Mouse (Mus musculus): ENCODE results near the gene Nt5m.

DNA sequence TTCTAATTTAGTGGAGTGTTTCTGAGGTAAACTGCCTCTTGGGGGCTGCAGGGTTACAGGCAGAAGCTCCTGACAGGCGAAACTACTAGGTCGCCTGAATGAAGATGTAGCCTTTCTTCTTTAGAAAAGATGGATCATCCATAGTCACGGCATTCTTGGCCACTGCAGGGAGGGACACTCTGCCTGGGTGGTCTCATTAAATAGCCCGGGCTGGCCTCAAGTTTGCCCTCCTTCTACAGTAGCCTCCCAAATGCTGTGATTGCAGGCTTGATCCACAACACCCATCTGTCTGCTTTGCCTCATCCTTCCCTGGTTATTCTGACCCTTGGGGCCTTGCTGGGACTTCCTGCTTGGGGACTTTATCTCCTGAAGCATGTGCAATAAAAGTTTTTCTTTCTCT is 90.8 kb downstream of the Nt5m start:
- TF ChIP-seq REST (IDR thresholded peaks at IDR 0.05; ENCODE audit: insufficient read depth, insufficient read length) = no peak
- no peak for TF ChIP-seq POLR2AphosphoS2 (IDR thresholded peaks at IDR 0.05; ENCODE audit: insufficient read length, low read depth)
- no peak for TF ChIP-seq MYOG (IDR thresholded peaks at IDR 0.05; ENCODE audit: control insufficient read depth in 1 of 3, insufficient read depth in 1 of 3, insufficient read length in 2 of 3, low read depth in 2 of 3)
- TF ChIP-seq POLR2A (IDR thresholded peaks at IDR 0.05; ENCODE audit: insufficient read length, low read depth) = no peak
- no peak for TF ChIP-seq TCF3 (IDR thresholded peaks at IDR 0.05; ENCODE audit: insufficient read length, low read depth)
- TF ChIP-seq MYOD1 (IDR thresholded peaks at IDR 0.05; ENCODE audit: control insufficient read depth in 1 of 3, insufficient read length in 2 of 3, low read depth in 2 of 3) = no peak
- TF ChIP-seq E2F4 (IDR thresholded peaks at IDR 0.05; ENCODE audit: insufficient read depth) = no peak
- TF ChIP-seq USF1 (IDR thresholded peaks at IDR 0.05; ENCODE audit: low read depth) = no peak
